Mouse (Mus musculus) hematopoietic stem cell, adult 5-6 weeks (primary cell): Measurements from ENCODE around the gene Ermap. TPM values are rescaled to one million over a fixed set of nuclear protein-coding genes. Genes with fewer than 3 reads are reported as not detected.

ENCODE experiments used
- ATAC-seq, 2 experiments: fragments of 125-278 bp in 1 of 2; replicated peaks in 1 of 2; 2 replicates each; pipeline ENCODE4 v1.8.0; 2016 to 2017; ENCODE audit warnings: inconsistent platforms in 2 of 2, mild to moderate bottlenecking in 2 of 2, moderate number of reproducible peaks in 2 of 2, low read depth in 1 of 2, moderate TSS enrichment in 1 of 2; ENCODE audit not compliant: low FRiP score in 2 of 2, poor library complexity in 2 of 2, severe bottlenecking in 2 of 2, insufficient read depth in 1 of 2, low TSS enrichment in 1 of 2
- total RNA-seq: library from RNA; stranded (forward); fragments of 172-1452, 232-1000 nt; gene quantifications from 2 replicates; pipeline ENCODE4 v1.2.3, GENCODE M21; 2017

The Ermap gene
- total RNA-seq = 4.3 and 38.1 TPM in 2 replicates

- ATAC-seq = no peak
These were observed at the start of gene Ermap for GRCm38 (mm10) chr4:119189864-119190263. Ermap (minus strand) TSS chr4:119190011.

GRCm38 (mm10) chr4:119239181-119239682, 49.4 kb upstream of the Ermap start:
- ATAC-seq = peak; percentile 83 to 88

GRCm38 (mm10) chr4:119238661-119239060, 48.9 kb upstream of the Ermap start:
- no peak for ATAC-seq

GRCm38 (mm10) chr4:119234348-119234747, 44.5 kb upstream of the Ermap start:
- no peak for ATAC-seq

GRCm38 (mm10) chr4:119233256-119233901, 43.6 kb upstream of the Ermap start:
- peak in 1 of 2 experiments; percentile 1; a peak in 1 of 4 replicates for ATAC-seq

- peak; percentile 98 for ATAC-seq
These were observed 42.8 kb upstream of the Ermap start, which contains the start of the genes AU022252 and P3h1 for GRCm38 (mm10) chr4:119232410-119233255. AU022252 (minus strand) TSS chr4:119232712. P3h1 (plus strand) TSS chr4:119232915.

GRCm38 (mm10) chr4:119226751-119227150, 36.9 kb upstream of the Ermap start:
- ATAC-seq = no peak

- no peak for ATAC-seq
These were observed 35.9 kb upstream of the Ermap start for GRCm38 (mm10) chr4:119225719-119226118.

GRCm38 (mm10) chr4:119224534-119224933, 34.7 kb upstream of the Ermap start:
- no peak for ATAC-seq

- peak; percentile 64 to 73 for ATAC-seq
These were observed 33.9 kb upstream of the Ermap start for GRCm38 (mm10) chr4:119223696-119224095.

- no peak; a peak in 1 of 4 replicates for ATAC-seq
These were observed 28.4 kb upstream of the Ermap start, which contains the start of gene Tmem269 for GRCm38 (mm10) chr4:119218169-119218568. Tmem269 (minus strand) TSS chr4:119218217.

- no peak for ATAC-seq
These were observed 26.9 kb upstream of the Ermap start for GRCm38 (mm10) chr4:119216667-119217066.

- peak; percentile 71 to 76 for ATAC-seq
These were observed 14.9 kb upstream of the Ermap start for GRCm38 (mm10) chr4:119204672-119205071.

GRCm38 (mm10) chr4:119198105-119198504, 8.3 kb upstream of the Ermap start:
- no peak for ATAC-seq

GRCm38 (mm10) chr4:119195582-119196320, 5.9 kb upstream of the Ermap start:
- peak in 1 of 2 experiments; percentile 11; a peak in 1 of 4 replicates for ATAC-seq

GRCm38 (mm10) chr4:119194909-119195581, 5.2 kb upstream of the Ermap start, which contains the start of gene Svbp:
Svbp (plus strand) TSS chr4:119195306.
- peak; percentile 71 to 85 for ATAC-seq

- no peak for ATAC-seq
These were observed 2.9 kb upstream of the Ermap start for GRCm38 (mm10) chr4:119192757-119193156.
